Mouse (Mus musculus) bone marrow macrophage, adult 2 months (primary cell): ENCODE results near the gene Pak3.

Experiments used
- CTCF ChIP-seq: IDR thresholded peaks from 2 replicates; pipeline ENCODE4 v1.5.1; 2012; ENCODE audit warnings: low read depth, mild to moderate bottlenecking, low read length, moderate library complexity
- POLR2A ChIP-seq: IDR thresholded peaks from 2 replicates; pipeline ENCODE4 v1.6.1; 2012; ENCODE audit warnings: mild to moderate bottlenecking, low read depth, low read length, borderline replicate concordance

GRCm38 (mm10) chrX:143644807-143645206 lies 126.4 kb downstream of the Pak3 start:
- TF ChIP-seq CTCF (no peak), POLR2A (no peak)
